Mouse (Mus musculus): ENCODE results near the gene Olfr723.
"Not testable (repeated sequence)": the region's sequence is repeated elsewhere in the genome, so short reads cannot be mapped to it uniquely, and the experiment has no call there.

Olfr723 gene

GRCm38 (mm10) chr14:49931687-49932086, at the start of gene Olfr723:
Gene Olfr723 (minus strand): TSS chr14:49931787.
- in situ Hi-C loops (cut with MboI, MseI): not testable (repeated sequence)

GRCm38 (mm10) chr14:49963174-49963573, 31.6 kb upstream of the Olfr723 start, which contains the start of gene Olfr724:
Gene Olfr724 (minus strand): TSS chr14:49963274.
- in situ Hi-C loops (cut with MboI, MseI): loop anchor here (5.0 kb wide), 1 partner anchor 36 kb away; no protein-coding TSS in a partner anchor

- in situ Hi-C loops (cut with MboI, MseI): no loop called here
Observed at GRCm38 (mm10) chr14:49955890-49956289, 24.3 kb upstream of the Olfr723 start.

GRCm38 (mm10) chr14:49901899-49902298, 29.7 kb downstream of the Olfr723 start, which contains the start of gene Olfr722:
Gene Olfr722 (minus strand): TSS chr14:49901999.
- in situ Hi-C loops (cut with MboI, MseI): no loop called here

Measured in T-helper 17 cell (primary cell).